Mouse (Mus musculus) right cerebral cortex, postnatal 14 days (tissue): ENCODE results near the gene Itch.
A peak's percentile ranks its signal among the peaks of the same experiment; 100 is the strongest.
"Not testable (repeated sequence)": the region's sequence is repeated elsewhere in the genome, so short reads cannot be mapped to it uniquely, and the experiment has no call there.

ENCODE experiments used
- DNase-seq: peaks from one replicate; pipeline ENCODE4 v3.0.0; 2022

Itch gene

GRCm38 (mm10) chr2:155133011-155133976 lies at the start of gene Itch:
Itch (plus strand) TSS chr2:155133509.
- DNase-seq = peak; percentile 92

- DNase-seq = no peak
These were observed 48.8 kb upstream of the Itch start for GRCm38 (mm10) chr2:155084546-155084945.

- no peak for DNase-seq
These were observed 47.0 kb upstream of the Itch start for GRCm38 (mm10) chr2:155086328-155086727.

- no peak for DNase-seq
These were observed 45.0 kb upstream of the Itch start for GRCm38 (mm10) chr2:155088264-155088663.

- no peak for DNase-seq
These were observed 42.2 kb upstream of the Itch start for GRCm38 (mm10) chr2:155090909-155091742.

- no peak for DNase-seq
These were observed 41.6 kb upstream of the Itch start for GRCm38 (mm10) chr2:155091743-155092075.

GRCm38 (mm10) chr2:155093418-155093817 lies 39.9 kb upstream of the Itch start:
- DNase-seq = no peak

- no peak for DNase-seq
These were observed 34.5 kb upstream of the Itch start for GRCm38 (mm10) chr2:155098720-155099380.

GRCm38 (mm10) chr2:155099421-155099820 lies 33.9 kb upstream of the Itch start:
- no peak for DNase-seq

GRCm38 (mm10) chr2:155099994-155100795 lies 33.1 kb upstream of the Itch start:
- no peak for DNase-seq

GRCm38 (mm10) chr2:155100796-155101259 lies 32.5 kb upstream of the Itch start:
- DNase-seq = no peak

GRCm38 (mm10) chr2:155101761-155102181 lies 31.5 kb upstream of the Itch start:
- no peak for DNase-seq

- no peak for DNase-seq
These were observed 29.7 kb upstream of the Itch start for GRCm38 (mm10) chr2:155103607-155104006.

GRCm38 (mm10) chr2:155107276-155107675 lies 26.0 kb upstream of the Itch start:
- DNase-seq = not testable (repeated sequence)

- DNase-seq = no peak
These were observed 18.0 kb upstream of the Itch start for GRCm38 (mm10) chr2:155115216-155115830.

- no peak for DNase-seq
These were observed 910 bp downstream of the Itch start for GRCm38 (mm10) chr2:155133977-155134860.

GRCm38 (mm10) chr2:155135092-155135491 lies 1.8 kb downstream of the Itch start:
- DNase-seq = no peak

GRCm38 (mm10) chr2:155135534-155135933 lies 2.2 kb downstream of the Itch start:
- DNase-seq = no peak

GRCm38 (mm10) chr2:155140986-155141385 lies 7.7 kb downstream of the Itch start:
- no peak for DNase-seq

GRCm38 (mm10) chr2:155142025-155142555 lies 8.8 kb downstream of the Itch start:
- DNase-seq = no peak
